Mouse (Mus musculus) neural tube, embryonic 14.5 days (tissue): ENCODE results near the gene Gm14139. TPM values are rescaled to one million over a fixed set of nuclear protein-coding genes. Genes with fewer than 3 reads are reported as not detected.
"Not testable (repeated sequence)": the region's sequence is repeated elsewhere in the genome, so short reads cannot be mapped to it uniquely, and the experiment has no call there.

Source experiments
- ATAC-seq: fragments of 200-750 bp; cut with Nextera tagmentation; 2 replicates; pipeline ENCODE4 v1.8.0; 2017; ENCODE audit warnings: low read depth, mild to moderate bottlenecking, moderate TSS enrichment, moderate library complexity
- H3K27ac ChIP-seq: fragments of 300-500 bp; sonication (generic); 2 replicates; pipeline ENCODE4 v1.5.1; 2014; ENCODE audit warnings: low read depth, mild to moderate bottlenecking, control low read depth, low read length, moderate library complexity, mixed read lengths
- H3K27me3 ChIP-seq: fragments of 300-500 bp; sonication (generic); 2 replicates; pipeline ENCODE4 v1.6.1; 2014; ENCODE audit warnings: low read length; ENCODE audit not compliant: control insufficient read depth, insufficient read depth
- H3K36me3 ChIP-seq: fragments of 300-500 bp; sonication (generic); 2 replicates; pipeline ENCODE4 v1.6.1; 2014; ENCODE audit warnings: low read length, mixed read lengths; ENCODE audit not compliant: control insufficient read depth, insufficient read depth
- H3K4me1 ChIP-seq: fragments of 300-500 bp; sonication (generic); 2 replicates; pipeline ENCODE4 v1.6.1; 2014; ENCODE audit warnings: low read length; ENCODE audit not compliant: control insufficient read depth, insufficient read depth
- H3K4me2 ChIP-seq: fragments of 300-500 bp; sonication (generic); 2 replicates; pipeline ENCODE4 v1.6.1; 2014; ENCODE audit warnings: mild to moderate bottlenecking, low read depth, low read length, control low read depth
- H3K4me3 ChIP-seq: fragments of 300-500 bp; sonication (generic); 2 replicates; pipeline ENCODE4 v1.5.1; 2014; ENCODE audit warnings: low read depth, low read length, control low read depth, mixed read lengths
- H3K9ac ChIP-seq: fragments of 300-500 bp; sonication (generic); replicated peaks from 2 replicates; pipeline ENCODE4 v1.6.1; 2014; ENCODE audit warnings: low read depth, mild to moderate bottlenecking, control low read depth, low read length, mixed read lengths
- H3K9me3 ChIP-seq: fragments of 300-500 bp; sonication (generic); 2 replicates; pipeline ENCODE4 v1.6.1; 2016; ENCODE audit warnings: low read length; ENCODE audit not compliant: control insufficient read depth
- WGBS: fragments of 180-500 bp; shearing (Covaris S2); extraction: QIAGEN DNeasy Blood & Tissue Kit; methylation state at CpG from one replicate; pipeline ENCODE4 v1.1.7; 2014; 5-methylcytosine and 5-hydroxymethylcytosine counted together
- polyA plus RNA-seq: library from polyadenylated mRNA; unstranded; fragments of >200 nt; fragmentation: Nextera tagmentation; extraction: Ambion mirVana; gene quantifications from 2 replicates; pipeline ENCODE4 v1.2.1, GENCODE M21; 2014

The Gm14139 gene
- polyA plus RNA-seq, result not detected in 2 replicates

GRCm38 (mm10) chr2:150181570-150181999 lies at the start of gene Gm14139:
Gene Gm14139, plus strand, starts transcription at chr2:150181755.
- ATAC-seq, H3K27ac ChIP-seq, H3K4me3 ChIP-seq, H3K9me3 ChIP-seq, H3K9ac ChIP-seq, H3K36me3 ChIP-seq, H3K4me1 ChIP-seq, H3K27me3 ChIP-seq, H3K4me2 ChIP-seq: not testable (repeated sequence)
- WGBS, result 81% methylated on average over 7 of the region's 7 CpGs

GRCm38 (mm10) chr2:150132002-150132401 lies 49.6 kb upstream of the Gm14139 start:
- not testable (repeated sequence) for H3K9me3 ChIP-seq, H3K4me3 ChIP-seq, H3K27me3 ChIP-seq, H3K9ac ChIP-seq, H3K4me2 ChIP-seq, H3K27ac ChIP-seq, H3K36me3 ChIP-seq, H3K4me1 ChIP-seq, ATAC-seq
- 95% methylated on average over 1 of the region's 1 CpGs for WGBS

GRCm38 (mm10) chr2:150132773-150133172 lies 48.8 kb upstream of the Gm14139 start:
- WGBS, result 86% methylated on average over 2 of the region's 2 CpGs
- no peak overlapping the region for H3K4me3 ChIP-seq
- no peak overlapping the region for H3K4me2 ChIP-seq
- peaks cover 4% of the 10 kb centered on the region; the same call in 1 of the 2 replicates for H3K4me1 ChIP-seq
- 0 out of 2 replicates have a peak, but pooled peaks cover 5% of the 10 kb centered on the region for H3K36me3 ChIP-seq
- no peak overlapping the region for H3K9ac ChIP-seq
- no peak for ATAC-seq
- no peak overlapping the region for H3K27ac ChIP-seq
- peaks cover 3% of the 10 kb centered on the region; the same call in 1 of the 2 replicates for H3K9me3 ChIP-seq
- no peaks in the 10 kb centered on the region for H3K27me3 ChIP-seq

GRCm38 (mm10) chr2:150136435-150136897 lies 45.1 kb upstream of the Gm14139 start, which contains the start of gene Zfp120:
Gene Zfp120, minus strand, starts transcription at chr2:150136708.
- under 1% methylated on average over 13 of the region's 13 CpGs for WGBS
- ATAC-seq, result peak; percentile 100
- Histone ChIP-seq H3K27me3 (no peaks in the 10 kb centered on the region), H3K9me3 (no peaks in the 10 kb centered on the region), H3K36me3 (0 out of 2 replicates have a peak, but pooled peaks cover 5% of the 10 kb centered on the region), H3K27ac (peak within 1 kb of the TSS; percentile 44; the same call in 1 of the 2 replicates), H3K4me2 (peak within 1 kb of the TSS; percentile 46), H3K9ac (peak within 1 kb of the TSS; percentile 71), H3K4me3 (peak within 1 kb of the TSS; percentile 61), H3K4me1 (peaks cover 4% of the 10 kb centered on the region; the same call in 1 of the 2 replicates)

GRCm38 (mm10) chr2:150166703-150167102 lies 14.9 kb upstream of the Gm14139 start:
- Histone ChIP-seq H3K27me3 (no peaks in the 10 kb centered on the region), H3K4me1 (no peaks in the 10 kb centered on the region), H3K4me3 (no peak overlapping the region), H3K27ac (no peak overlapping the region), H3K36me3 (no peaks in the 10 kb centered on the region), H3K4me2 (no peak overlapping the region), H3K9ac (no peak overlapping the region), H3K9me3 (no peaks in the 10 kb centered on the region)
- no peak for ATAC-seq

- H3K27ac ChIP-seq, result no peak overlapping the region
- no peak overlapping the region for H3K9ac ChIP-seq
- no peaks in the 10 kb centered on the region for H3K9me3 ChIP-seq
- H3K36me3 ChIP-seq, result no peaks in the 10 kb centered on the region
- no peak for ATAC-seq
- H3K27me3 ChIP-seq, result no peaks in the 10 kb centered on the region
- H3K4me1 ChIP-seq, result no peaks in the 10 kb centered on the region
- H3K4me3 ChIP-seq, result no peak overlapping the region
- H3K4me2 ChIP-seq, result no peak overlapping the region
Measured at GRCm38 (mm10) chr2:150173833-150174232, 7.7 kb upstream of the Gm14139 start.

- H3K9me3 ChIP-seq, H3K27me3 ChIP-seq, H3K4me2 ChIP-seq, H3K27ac ChIP-seq, H3K4me3 ChIP-seq, H3K4me1 ChIP-seq, H3K9ac ChIP-seq, H3K36me3 ChIP-seq, ATAC-seq: not testable (repeated sequence)
- 84% methylated on average over 4 of the region's 4 CpGs for WGBS
Measured at GRCm38 (mm10) chr2:150179579-150179978, 2.0 kb upstream of the Gm14139 start, which contains the start of gene Gm10770. Gene Gm10770, minus strand, starts transcription at chr2:150179679.

- not testable (repeated sequence) for ATAC-seq, H3K27me3 ChIP-seq, H3K4me1 ChIP-seq, H3K4me2 ChIP-seq, H3K36me3 ChIP-seq, H3K9me3 ChIP-seq, H3K9ac ChIP-seq, H3K4me3 ChIP-seq, H3K27ac ChIP-seq
Measured at GRCm38 (mm10) chr2:150181046-150181445, 509 bp upstream of the Gm14139 start.

GRCm38 (mm10) chr2:150217600-150218362 lies 36.2 kb downstream of the Gm14139 start, which contains the start of gene Zfp937:
Gene Zfp937, plus strand, starts transcription at chr2:150218073.
- not testable (repeated sequence) for H3K27ac ChIP-seq
- ATAC-seq, result peak; percentile 100
- under 1% methylated on average over 15 of the region's 15 CpGs for WGBS

More at GRCm38 (mm10) chr2:150217600-150218362, 36.2 kb downstream of the Gm14139 start, which contains the start of gene Zfp937:
- H3K4me3 ChIP-seq, result peak within 1 kb of the TSS; percentile 34
- not testable (repeated sequence) for H3K9me3 ChIP-seq, H3K36me3 ChIP-seq, H3K27me3 ChIP-seq, H3K4me1 ChIP-seq
- peak within 1 kb of the TSS; percentile 34 for H3K4me2 ChIP-seq
- 0 out of 2 replicates have a peak within 1 kb of the TSS, but pooled peaks have one; percentile 32 for H3K9ac ChIP-seq
